Mouse (Mus musculus) left cerebral cortex, adult 2 months (tissue): Measurements from ENCODE around the gene Sppl2b. TPM values are rescaled to one million over a fixed set of nuclear protein-coding genes. Genes with fewer than 3 reads are reported as not detected.
A peak's percentile ranks its signal among the peaks of the same experiment; 100 is the strongest.
"Not testable (repeated sequence)": the region's sequence is repeated elsewhere in the genome, so short reads cannot be mapped to it uniquely, and the experiment has no call there.

ENCODE experiments used
- DNase-seq, 2 experiments: peaks; one replicate each; pipeline ENCODE4 v3.0.0; 2021 to 2022; ENCODE audit warnings: low spot score in 2 of 2, mixed read lengths in 1 of 2; ENCODE audit errors: extremely low spot score in 1 of 2
- H3K27ac ChIP-seq: fragments of 200-600 bp; 2 replicates; pipeline ENCODE4 v1.8.1; 2022
- H3K4me3 ChIP-seq: fragments of 200-600 bp; 2 replicates; pipeline ENCODE4 v1.8.1; 2022
- CTCF ChIP-seq: fragments of 200-600 bp; IDR thresholded peaks from 2 replicates; pipeline ENCODE4 v1.8.1; 2022; ENCODE audit warnings: antibody characterized with exemption, mild to moderate bottlenecking, moderate library complexity
- intact Hi-C: fragments of 180-260 bp; cut with DNase I; formaldehyde crosslinking; loops from one replicate; pipeline ENCODE4 v1.15.1; 2025
- total RNA-seq, 2 experiments: library from RNA; stranded (reverse); gene quantifications; 2 replicates each; pipeline ENCODE4 v1.2.3; 2021

The Sppl2b gene
- total RNA-seq, 2 experiments from 2014 or later: 55.6 to 62.5 TPM

DNA sequence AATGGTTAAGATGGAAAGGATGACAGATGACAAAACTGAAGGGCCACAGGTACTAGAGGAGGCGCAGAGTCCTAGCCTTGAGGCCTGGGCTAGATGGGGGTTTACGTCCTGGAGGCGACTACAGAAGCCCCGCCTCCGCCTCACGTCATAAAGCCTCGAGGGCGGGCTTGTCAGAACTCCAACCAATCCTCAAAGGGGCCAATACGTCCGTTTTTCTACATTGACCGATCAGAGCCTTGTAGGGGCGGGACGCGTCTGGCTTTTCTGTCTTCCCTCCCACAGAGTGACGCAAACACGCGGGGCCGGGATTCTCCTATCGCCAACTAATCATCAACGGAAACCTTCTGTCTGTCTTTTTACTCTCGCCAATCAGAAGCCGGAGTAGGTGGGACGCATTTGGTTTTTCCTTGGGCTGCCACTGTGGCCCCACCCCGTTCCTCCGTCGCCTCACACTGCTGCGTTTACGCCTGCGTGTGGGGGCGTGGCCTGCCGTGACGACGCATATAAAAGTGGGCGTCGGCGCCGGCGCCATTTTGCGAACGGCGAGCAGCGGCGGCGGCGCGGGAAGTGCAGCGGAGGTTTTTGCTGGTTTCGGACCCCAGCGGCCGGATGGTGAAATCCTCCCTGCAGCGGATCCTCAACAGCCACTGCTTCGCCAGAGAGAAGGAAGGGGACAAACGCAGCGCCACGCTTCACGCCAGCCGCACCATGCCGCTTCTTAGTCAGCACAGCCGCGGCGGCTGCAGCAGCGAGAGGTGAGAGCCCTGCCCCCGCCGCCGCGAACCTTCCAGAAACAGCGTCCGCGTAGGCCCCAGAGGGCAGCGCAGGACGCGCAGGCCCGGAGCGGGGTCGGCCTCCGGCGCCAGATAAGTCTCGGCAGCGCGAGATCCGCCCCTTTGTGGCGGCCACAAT, 28.7 kb upstream of the Sppl2b start, which contains the start of gene Oaz1:
Gene Oaz1, plus strand, starts transcription at position 506 of the 912 bp plus-strand sequence.
- peak within 1 kb of the TSS; percentile 98 for H3K27ac ChIP-seq
- peak within 1 kb of the TSS; percentile 93 for H3K4me3 ChIP-seq
- intact Hi-C loops: loop anchor here (1.0 to 5.0 kb wide), 2 partner anchors 29 to 171 kb away; partner anchors contain the start of genes Lsm7 and Sppl2b
- TF ChIP-seq CTCF: peak; percentile 14
- peak; percentile 98 to 99 for DNase-seq

DNA sequence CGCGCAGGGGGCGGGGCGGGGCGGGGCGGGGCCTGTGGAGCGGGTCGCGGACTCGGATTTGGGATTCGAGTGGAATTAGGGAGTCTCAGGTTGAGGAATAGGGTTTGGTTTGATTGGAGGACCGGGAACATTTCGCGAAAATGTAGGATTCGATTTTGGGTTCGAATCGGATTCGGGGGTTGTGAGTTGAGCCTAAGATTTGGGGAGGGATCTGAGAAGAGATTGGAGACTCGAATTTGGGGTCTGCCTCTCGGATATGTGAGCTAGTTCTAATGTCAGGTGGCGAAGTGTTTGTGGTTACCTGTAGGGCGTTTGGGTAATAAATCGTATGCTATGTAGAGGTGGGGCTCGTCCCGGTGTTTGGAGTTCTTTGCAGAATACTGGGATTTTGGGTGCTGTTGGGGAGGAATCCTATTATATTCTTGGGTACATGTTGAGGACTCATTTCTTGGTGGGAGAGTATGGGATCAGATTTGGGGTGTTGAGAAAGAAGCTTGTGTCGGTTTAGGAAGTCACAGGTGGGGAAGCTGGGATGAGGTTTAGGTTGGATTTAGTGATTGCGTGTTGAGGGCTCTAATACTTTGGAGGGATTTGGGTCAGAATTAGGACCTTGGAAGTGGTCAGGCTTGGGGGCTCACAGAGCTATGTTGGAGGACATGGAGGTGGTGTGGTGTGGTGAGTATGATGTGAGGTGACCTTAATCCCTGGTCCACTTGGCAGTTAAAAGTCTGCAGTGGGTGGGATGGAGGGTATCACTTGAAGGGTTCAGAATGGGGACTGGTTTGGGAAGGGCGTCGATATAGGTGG, 27.8 kb upstream of the Sppl2b start:
- intact Hi-C loops: loop anchor here (5.0 kb wide), 1 partner anchor 170 kb away; no protein-coding TSS in a partner anchor
- Histone ChIP-seq H3K27ac (peak overlapping the region; percentile 98), H3K4me3 (peak overlapping the region; percentile 93)
- DNase-seq: no peak
- TF ChIP-seq CTCF: no peak

DNA sequence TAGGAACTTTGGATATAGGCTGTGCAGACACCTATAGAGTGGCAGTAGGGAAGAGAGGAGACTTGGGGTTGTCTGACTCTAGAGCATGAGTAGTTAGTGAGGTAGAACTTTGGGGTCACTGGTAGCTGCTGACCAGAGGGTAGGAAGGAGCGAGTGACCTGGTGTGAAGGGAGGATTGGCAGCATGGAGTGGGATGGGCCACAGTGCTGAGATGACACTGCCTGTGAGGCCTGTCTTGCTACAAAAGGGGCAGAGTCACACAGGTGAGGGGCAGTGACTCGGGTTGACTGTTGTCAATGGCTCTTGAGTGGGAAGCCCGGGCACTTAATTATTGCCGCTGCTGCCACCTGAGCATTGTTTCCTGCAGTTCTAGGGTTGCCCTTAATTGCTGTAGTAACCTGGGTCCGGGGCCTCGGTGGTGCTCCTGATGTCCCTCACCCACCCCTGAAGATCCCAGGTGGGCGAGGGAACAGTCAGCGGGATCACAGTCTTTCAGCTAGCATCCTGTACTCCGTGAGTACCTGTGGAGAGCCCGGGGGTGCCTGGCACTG, 27.1 kb upstream of the Sppl2b start:
- TF ChIP-seq CTCF: no peak
- intact Hi-C loops: loop anchor here (5.0 kb wide), 1 partner anchor 169 kb away; no protein-coding TSS in a partner anchor
- H3K4me3 ChIP-seq: peak overlapping the region; percentile 93
- DNase-seq: no peak
- no peak overlapping the region for H3K27ac ChIP-seq

DNA sequence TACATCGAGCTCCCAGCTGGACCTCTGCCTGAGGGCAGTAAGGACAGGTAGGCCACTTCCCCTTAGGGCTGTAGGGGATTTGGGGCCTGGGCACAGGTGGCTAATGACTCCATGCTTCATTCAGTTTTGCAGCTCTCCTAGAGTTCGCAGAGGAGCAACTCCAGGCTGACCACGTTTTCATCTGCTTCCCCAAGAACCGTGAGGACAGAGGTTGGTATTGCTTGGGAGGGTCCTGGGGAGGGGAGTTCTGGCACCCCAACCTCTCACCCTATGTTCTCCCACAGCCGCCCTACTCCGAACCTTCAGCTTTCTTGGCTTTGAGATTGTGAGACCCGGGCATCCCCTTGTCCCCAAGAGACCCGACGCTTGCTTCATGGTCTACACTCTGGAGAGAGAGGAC, 26.5 kb upstream of the Sppl2b start:
- not testable (repeated sequence) for H3K27ac ChIP-seq, DNase-seq
- H3K4me3 ChIP-seq: peak overlapping the region; percentile 93
- intact Hi-C loops: loop anchor here (5.0 kb wide), 1 partner anchor 169 kb away; no protein-coding TSS in a partner anchor

DNA sequence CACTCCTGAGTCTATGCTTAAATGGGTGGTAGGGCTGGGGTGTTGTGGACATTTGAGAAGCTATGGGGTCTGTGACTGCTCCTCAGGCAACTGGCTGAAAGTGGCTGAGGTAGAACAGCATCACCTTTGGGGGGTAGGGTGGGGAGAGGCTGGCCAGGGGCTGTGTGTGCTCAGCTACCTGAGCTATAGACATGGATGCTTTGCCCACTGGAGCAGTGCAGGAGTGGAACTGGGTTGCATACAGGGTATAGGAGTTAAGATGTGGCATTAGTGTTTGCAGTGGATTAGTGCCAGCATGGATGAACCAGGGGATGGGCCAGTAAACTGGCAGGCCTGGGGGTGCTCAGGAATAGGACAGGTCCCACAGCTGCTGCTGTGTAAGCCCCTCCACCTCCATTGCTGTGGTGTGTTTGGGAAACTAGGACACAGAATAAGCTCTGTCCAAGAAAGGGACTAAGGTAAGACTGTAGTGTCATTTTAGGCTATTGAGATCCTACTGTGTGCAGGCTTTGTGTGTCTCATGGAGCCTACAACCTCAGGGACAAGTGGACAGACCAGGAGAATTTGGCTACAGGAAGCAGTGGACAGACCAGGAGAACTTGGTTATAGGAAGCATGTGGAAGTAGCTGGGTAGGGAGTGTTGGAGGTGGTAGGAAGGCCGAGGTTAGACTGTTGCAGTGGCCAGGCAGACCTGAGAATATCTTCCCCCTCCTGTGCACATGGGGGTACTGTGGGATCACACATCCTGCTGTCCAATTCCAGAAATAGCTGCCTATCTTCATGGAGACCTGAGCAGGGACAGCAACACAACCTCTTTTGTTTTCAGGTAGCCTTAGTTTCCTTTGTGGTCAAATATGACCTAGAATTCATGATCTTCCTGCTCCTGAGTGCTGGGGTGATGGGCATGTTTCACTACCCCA, 25.5 kb upstream of the Sppl2b start:
- DNase-seq: no peak
- intact Hi-C loops: loop anchor here (5.0 kb wide), 1 partner anchor 168 kb away; no protein-coding TSS in a partner anchor
- Histone ChIP-seq H3K4me3 (no peak overlapping the region), H3K27ac (no peak overlapping the region)
- no peak for TF ChIP-seq CTCF

DNA sequence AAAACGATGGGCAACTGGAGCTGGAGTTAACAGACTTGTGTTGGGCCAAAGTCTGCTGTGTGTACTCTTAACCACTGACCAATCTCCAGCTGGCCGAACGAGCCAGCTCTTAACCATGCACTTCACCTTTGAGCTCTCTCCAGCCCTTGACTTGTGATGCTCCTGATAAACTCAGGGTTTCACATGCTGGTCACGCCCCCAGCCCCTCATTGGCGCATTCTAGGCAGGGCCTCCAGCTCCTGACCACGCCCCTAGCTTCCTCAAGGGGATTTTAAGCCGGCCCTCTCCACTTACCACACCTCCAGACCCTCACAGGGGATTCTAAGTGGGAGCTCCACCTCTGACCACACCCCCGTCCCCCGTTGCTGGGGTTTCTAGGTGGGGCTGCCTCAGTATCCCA, 23.9 kb upstream of the Sppl2b start:
- Histone ChIP-seq H3K27ac (no peak overlapping the region), H3K4me3 (no peak overlapping the region)
- intact Hi-C loops: no loop called here
- TF ChIP-seq CTCF: no peak
- no peak for DNase-seq

DNA sequence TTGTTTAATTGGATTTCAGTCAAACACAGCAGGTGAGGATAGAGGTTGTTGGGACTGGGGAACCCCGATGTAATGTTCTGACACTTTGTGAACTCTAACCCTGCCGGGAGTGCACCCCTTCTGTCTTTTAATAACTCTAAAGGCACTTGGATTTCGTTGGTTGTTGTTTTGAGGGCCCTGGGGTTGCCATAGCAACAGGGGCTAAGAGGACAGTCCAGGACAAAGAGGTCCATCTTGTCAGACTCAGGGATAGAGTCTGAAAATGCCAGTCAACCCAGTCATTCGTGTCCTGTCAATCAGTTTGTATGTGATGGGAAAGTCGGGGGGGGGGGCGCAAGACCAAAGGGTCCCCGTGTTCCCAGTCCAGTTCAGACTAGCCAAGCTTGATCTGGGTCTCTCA, 22.3 kb upstream of the Sppl2b start:
- Histone ChIP-seq H3K27ac (no peak overlapping the region), H3K4me3 (no peak overlapping the region)
- intact Hi-C loops: no loop called here
- DNase-seq: no peak
- no peak for TF ChIP-seq CTCF

DNA sequence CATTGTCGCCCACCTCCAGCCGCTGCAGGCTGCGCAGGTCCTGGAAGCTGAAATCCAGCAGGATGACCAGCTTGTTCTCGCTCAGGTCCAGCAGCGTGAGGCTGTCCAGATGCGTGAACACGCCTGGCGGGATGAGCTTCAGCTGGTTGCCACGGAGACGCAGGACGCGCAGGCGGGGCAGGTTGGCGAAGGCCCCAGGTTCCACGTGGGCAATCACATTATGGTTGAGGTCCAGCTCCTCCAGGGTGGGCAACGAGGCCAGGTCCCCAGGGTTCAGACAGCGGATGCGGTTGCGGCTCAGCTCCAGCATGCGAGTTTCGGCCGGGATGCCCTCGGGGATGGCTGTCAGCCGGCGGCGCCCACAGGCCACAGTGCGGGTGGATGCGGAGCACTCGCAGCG, 19.5 kb upstream of the Sppl2b start:
- no peak overlapping the region for H3K4me3 ChIP-seq
- H3K27ac ChIP-seq: no peak overlapping the region
- TF ChIP-seq CTCF: no peak
- no peak for DNase-seq
- intact Hi-C loops: no loop called here

DNA sequence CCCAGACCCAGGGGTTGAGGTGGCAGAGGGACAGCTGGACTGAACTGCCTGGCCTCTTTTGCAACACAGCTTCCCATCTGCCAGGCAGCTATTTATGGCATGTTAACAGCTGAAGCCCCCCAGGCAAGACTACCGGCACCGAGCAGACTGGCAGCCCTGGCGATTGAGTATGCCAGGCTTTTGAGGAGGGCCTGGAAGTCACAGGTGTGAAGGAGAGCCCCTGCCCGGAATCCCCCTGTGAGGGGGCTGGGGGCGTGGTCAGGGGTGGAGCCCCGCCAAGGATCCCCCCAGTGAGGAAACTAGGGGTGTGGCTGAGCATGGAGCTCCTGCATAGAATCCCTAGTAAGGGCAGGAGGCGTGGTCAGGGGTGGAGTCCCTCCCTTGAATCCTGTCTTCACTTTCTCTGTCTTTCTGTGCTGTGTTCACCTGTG, 18.1 kb upstream of the Sppl2b start:
- intact Hi-C loops: no loop called here
- DNase-seq: no peak
- no peak overlapping the region for H3K27ac ChIP-seq
- no peak for TF ChIP-seq CTCF
- H3K4me3 ChIP-seq: no peak overlapping the region

DNA sequence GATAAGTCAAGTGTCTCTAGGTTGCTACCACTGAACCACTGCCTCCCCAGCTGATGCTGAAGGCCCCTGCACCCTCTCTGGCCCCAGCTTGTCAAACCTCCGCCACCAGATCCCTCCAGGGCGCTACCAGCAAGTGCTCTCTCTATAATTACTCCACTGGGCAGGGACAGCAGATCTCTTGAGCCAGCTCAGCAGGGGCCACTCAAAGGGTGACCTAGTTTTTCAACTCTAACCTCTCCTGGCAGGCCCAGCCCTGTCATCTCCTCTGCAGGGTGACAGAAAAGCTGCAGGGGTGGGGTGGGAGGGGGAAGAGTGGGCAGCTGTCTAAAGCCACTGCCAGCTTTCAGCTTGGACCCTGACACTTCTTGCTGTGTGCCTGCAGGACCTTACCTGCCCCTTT, 17.2 kb upstream of the Sppl2b start:
- H3K4me3 ChIP-seq: no peak overlapping the region
- TF ChIP-seq CTCF: no peak
- H3K27ac ChIP-seq: no peak overlapping the region
- no peak for DNase-seq
- intact Hi-C loops: no loop called here

DNA sequence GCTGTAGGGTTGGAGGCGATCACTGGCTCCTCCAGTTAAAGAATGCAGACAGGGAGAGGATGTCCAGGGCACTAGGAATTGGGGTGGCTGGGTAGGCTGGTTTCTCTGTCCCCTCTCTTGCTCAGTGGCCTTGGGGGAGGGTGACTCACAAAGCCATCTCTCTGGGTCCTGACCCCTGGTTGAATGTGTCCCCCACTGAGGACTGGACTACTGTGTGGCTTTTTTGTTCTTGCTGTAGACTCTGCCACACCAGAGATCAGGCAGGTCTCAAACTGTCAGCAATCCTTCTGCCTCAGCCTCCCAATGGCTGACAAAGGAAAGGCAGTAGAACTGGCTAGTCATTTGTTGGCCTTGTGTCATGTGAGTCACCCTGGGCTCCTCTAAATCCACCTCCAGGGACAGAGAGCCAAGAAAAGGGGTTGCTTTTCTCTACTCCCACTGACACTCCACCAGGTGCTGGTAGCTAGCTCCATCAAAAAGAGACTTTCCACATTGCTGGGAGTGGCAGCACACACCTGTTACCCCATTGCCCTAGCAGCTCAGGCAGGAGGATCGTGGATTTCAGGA, 16.6 kb upstream of the Sppl2b start:
- no peak for TF ChIP-seq CTCF
- Histone ChIP-seq H3K27ac (no peak overlapping the region), H3K4me3 (no peak overlapping the region)
- DNase-seq: no peak
- intact Hi-C loops: no loop called here
